Mouse (Mus musculus) left cerebral cortex, postnatal 14 days (tissue): ENCODE measurements around the gene Man1a2. TPM values are rescaled to one million over a fixed set of nuclear protein-coding genes. Genes with fewer than 3 reads are reported as not detected.

Experiments used
- DNase-seq, 2 experiments: peaks; one replicate each; pipeline ENCODE4 v3.0.0; 2021 to 2022; ENCODE audit warnings: low spot score in 2 of 2, mixed read lengths in 1 of 2
- intact Hi-C: fragments of 180-260 bp; cut with DNase I; formaldehyde crosslinking; loops from one replicate; pipeline ENCODE4 v1.15.1; 2025
- long read RNA-seq, 2 experiments: library from polyadenylated mRNA; stranded (forward); transcript quantifications; one replicate each; pipeline ENCODE4 v2.0.0; 2021
- total RNA-seq, 2 experiments: library from RNA; stranded (reverse); gene quantifications; 2 replicates each; pipeline ENCODE4 v1.2.3; 2021

The Man1a2 gene
- total RNA-seq = 100 to 1,000 TPM; 148 TPM
- long read RNA-seq, experiment 1, full-length matches to known transcripts = 7 of 17 reads
- long read RNA-seq, experiment 1, partial matches to known transcripts = 1 of 17 reads
- long read RNA-seq, experiment 1, other reads (novel, unspliced or antisense) = 9 of 17 reads
- long read RNA-seq, experiment 2, full-length matches to known transcripts = 10 of 22 reads
- long read RNA-seq, experiment 2, partial matches to known transcripts = 3 of 22 reads
- long read RNA-seq, experiment 2, other reads (novel, unspliced or antisense) = 9 of 22 reads

DNA sequence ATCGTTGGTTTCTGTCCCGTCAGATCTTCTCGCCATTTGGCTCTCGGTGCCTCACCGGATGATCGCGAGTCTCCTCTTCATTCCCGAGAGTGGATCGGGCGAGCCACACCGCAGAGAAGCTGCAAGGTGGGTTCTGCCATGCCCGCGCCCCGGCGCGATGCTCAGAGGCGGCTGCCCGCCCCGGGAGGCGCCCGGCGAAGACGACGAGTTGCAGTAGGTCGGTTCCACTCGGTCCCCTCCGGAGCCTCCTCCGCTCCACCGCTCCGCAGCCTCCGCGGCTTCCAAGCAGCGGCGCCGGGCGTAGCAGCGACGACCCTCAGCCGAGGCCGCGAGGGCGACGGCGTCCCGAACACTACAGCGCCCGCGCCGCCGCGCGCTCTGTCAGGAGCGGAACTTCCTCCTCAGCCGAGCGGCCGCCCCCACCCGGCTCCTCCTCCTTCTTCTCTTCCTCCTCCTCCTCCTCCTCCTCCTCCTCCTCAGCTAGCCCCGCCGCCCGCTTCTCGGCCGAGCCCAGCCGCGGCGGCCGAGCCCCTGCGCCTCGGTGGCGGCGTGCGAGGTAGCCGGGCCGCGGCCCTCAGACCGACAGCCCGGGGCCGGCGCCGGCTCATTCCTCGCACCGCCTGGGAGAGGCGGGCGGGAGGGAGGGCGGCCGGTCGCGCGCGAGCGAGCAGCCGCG lies at the start of gene Man1a2:
Gene Man1a2 (minus strand): TSS at position 417 of the 676 bp plus-strand sequence.
- peak; percentile 75 to 85 for DNase-seq
- intact Hi-C loops = loop anchor here (10.0 kb wide), 1 partner anchor 110 kb away; no protein-coding TSS in a partner anchor

DNA sequence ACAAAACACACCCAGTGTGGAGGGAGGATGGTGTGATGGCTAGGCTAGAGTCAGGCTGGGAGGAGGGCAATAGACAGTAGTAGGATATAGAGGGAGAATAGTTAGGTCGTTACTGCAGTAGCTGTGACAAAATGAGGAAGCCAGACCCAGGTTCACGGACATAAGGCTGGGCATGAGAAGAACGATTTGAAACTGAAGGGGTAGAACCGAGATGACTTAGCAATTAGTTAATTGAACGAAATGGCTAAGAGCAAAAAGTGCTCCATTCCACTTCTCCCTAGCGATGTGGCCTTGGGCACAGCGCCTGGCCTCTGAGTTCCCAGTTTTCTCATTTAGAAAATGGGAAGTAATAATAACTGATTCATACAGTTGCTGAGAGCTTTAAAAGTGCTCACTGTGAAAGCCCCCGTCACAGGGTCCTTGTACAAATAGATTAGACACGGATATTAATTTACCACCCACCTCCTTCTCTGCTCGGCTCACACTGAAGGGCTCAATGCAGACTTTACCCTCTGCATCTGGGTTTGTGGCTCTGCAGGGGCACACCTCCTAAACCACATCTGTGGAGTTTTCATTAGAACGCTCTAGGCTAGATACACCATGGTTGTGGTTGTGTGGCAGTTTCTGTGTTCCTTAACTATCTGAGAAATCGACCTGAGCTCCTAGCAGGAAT lies 49.3 kb upstream of the Man1a2 start:
- intact Hi-C loops = no loop called here
- DNase-seq = no peak

DNA sequence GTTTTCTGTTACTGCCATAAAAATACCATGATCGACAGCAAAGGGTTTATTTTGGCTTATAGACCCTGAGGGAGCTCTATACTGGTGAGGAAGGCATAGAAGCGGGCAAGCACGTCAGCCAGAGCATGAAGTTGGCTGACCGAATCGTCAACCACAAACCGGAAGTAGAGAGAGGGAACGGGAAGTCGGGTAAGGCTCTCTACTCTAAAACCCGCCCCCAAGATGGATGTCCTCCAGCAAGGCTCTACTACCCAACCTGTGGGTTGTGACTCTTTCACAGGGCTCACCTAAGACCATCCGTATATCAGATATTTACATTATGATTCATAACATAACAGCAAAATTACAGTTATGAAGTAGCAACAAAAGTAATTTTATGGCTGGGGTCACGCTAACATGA lies 46.6 kb upstream of the Man1a2 start:
- intact Hi-C loops = no loop called here
- no peak for DNase-seq

GRCm38 (mm10) chr3:100731347-100731746 lies 46.0 kb upstream of the Man1a2 start:
- DNase-seq = peak in 1 of 2 experiments; percentile 20
- intact Hi-C loops = no loop called here

GRCm38 (mm10) chr3:100728008-100728712 lies 42.9 kb upstream of the Man1a2 start:
- peak in 1 of 2 experiments; percentile 52 for DNase-seq
- intact Hi-C loops = no loop called here

- DNase-seq = no peak
- intact Hi-C loops = no loop called here
Measured at GRCm38 (mm10) chr3:100725960-100726674, 40.8 kb upstream of the Man1a2 start.

DNA sequence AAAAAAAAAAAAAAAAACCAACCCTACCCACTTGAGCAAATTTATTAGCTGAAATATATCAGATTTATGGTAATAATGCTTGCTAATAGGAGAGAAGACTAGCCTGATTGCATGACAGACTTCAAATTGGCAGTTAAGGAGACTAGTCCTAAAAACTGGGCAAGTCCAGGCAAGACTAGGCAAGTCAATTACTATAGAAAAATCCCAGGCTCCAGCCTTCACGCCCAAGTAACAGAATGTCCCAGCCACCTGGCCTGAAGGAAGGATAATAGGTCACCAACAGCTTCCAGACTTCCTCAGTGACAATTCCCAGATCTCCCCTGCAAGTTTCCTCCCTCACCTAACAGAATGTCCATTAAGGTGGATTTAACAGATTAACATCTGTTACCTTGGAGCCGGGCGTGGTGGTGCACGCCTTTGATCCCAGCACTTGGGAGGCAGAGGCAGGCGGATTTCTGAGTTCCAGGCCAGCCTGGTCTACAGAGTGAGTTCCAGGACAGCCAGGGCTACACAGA lies 35.5 kb upstream of the Man1a2 start:
- no peak for DNase-seq
- intact Hi-C loops = no loop called here

GRCm38 (mm10) chr3:100716241-100716640 lies 30.9 kb upstream of the Man1a2 start:
- intact Hi-C loops = no loop called here

GRCm38 (mm10) chr3:100715367-100715766 lies 30.1 kb upstream of the Man1a2 start:
- no peak for DNase-seq
- intact Hi-C loops = no loop called here

More at GRCm38 (mm10) chr3:100716241-100716640, 30.9 kb upstream of the Man1a2 start:
- no peak for DNase-seq

- no peak for DNase-seq
- intact Hi-C loops = no loop called here
Measured at GRCm38 (mm10) chr3:100713142-100714005, 28.1 kb upstream of the Man1a2 start.

DNA sequence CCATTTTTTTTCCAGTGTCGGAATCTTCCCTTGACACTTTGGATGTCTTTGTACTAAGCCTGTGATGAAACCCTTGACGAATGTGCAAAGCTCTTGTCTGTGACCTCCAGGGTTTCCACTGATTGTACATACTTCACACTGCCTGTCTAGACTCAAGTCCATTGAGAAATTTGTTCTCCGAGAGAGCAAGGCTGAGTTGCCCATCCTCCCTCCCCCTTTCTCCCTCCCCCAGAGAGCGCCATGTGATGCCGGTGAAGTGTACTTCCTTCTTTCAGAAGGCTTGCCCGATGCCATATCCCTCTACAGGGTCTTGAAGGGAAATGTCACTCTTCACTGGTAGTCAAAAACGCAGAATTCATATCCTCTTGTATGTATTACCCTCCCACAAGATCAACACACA lies 26.8 kb upstream of the Man1a2 start:
- DNase-seq = no peak
- intact Hi-C loops = no loop called here

DNA sequence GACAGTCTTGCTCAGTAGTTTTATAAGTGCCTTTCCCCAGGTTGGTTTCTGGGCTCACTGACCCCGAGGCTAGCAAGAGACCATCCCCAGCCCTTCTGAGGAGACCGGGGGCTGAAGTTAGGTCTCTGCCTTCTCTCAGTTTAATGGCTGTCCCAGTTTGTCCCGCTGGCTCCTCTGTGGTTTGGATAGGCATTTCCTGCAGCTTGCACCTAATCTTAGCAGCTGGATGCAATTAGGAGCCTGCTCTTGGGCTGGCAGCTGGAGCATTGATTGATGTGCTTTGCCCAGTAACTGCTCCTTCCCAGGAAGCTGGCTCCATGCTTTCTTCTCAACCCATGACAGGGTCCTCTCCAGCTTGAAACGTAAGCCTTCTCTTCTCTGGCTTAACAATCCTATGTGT lies 26.2 kb upstream of the Man1a2 start:
- intact Hi-C loops = no loop called here

DNA sequence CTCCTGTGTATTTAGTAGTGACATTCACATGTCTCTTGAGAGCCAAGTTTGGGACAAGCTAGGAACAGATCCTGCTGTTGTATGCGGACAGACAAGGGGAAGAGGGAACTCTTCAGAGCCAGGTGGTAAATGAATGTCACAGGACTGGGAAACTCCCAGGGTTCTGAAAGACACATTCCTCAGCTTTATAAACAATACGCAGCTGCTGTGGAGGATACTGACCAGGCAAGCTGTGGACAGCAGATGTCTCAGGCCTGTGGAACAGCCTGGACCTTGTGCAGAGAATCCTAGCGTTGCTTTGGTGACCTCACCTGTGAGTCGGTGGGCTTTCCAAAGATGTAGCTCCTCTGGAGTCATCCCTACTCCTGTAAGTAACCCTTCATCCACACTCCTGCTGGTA lies 21.8 kb upstream of the Man1a2 start:
- DNase-seq = no peak
- intact Hi-C loops = no loop called here

More for the DNA sequence above, 26.2 kb upstream of the Man1a2 start:
- DNase-seq = no peak

DNA sequence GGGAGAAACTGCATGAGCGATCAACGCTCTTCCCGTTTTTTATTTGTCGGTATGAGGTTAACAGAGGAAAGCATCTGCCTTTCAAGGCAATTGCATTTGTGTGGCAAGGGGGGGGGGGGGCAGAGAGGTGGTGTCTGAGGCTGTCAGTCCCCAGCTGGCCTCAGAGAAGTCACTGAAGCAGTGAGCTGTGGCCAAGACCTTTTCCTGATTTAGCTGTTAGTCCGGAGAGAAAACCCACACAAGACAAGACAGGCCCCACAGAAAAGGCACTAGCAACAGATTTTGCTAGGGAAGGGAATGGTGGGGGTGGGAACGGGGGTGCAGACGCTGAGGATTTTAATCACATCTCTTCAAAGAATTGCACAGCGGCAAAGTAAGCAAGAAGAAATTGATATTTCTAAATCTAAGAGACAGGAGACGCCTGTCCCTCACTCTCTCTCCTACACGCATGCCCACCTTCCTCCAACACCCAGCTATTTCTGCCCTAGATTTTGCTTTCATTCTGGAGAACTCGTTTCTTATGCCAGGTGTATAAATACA lies 19.9 kb upstream of the Man1a2 start:
- peak in 1 of 2 experiments; percentile 34 for DNase-seq
- intact Hi-C loops = no loop called here

- intact Hi-C loops = no loop called here
Measured at GRCm38 (mm10) chr3:100703847-100704644, 18.7 kb upstream of the Man1a2 start.

DNA sequence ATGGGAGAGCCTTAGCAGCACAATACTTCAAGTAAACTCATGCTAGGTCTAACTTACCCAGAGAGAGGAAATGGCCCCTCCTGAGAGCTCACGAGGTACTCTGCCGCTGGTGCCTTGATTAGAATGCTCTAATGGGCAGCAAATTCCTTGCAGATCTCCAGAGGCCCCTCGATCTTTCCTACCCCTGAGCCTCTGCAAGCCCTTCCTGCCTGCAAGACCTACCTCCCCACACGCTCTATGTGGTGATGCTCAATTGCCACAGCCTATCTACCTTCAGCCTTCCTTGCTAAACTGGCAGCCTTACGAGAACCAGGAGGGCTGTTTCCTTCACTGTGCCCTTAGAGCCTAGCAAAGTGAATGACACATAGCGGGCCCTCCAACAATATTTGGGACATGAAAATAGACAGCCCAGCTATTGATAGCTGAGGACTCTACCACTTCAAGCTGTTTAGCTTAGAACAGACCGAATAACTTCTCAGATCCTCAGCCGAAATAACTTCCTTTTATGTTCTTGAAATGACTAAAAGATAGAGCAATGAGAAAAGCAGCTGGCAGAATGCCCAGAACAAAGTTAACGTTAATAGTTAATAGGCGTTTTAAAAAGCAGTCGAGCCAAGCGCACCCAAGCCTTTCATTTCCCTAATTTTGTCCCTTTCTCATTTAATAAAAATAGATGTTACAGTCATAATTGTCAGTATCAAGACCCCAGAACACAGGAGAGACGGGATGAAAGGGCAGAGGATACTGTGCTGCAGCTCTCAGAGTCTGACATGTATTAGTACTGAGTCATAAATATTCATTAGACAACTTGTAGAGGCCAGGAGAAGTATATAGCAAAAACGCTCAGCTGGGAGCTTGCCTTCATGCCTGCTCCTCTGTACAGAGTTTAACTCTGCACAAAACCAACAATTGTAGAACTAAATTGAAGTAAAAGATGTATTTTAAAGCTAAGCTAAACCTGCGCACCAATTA lies 17.9 kb upstream of the Man1a2 start:
- DNase-seq = peak; percentile 34 to 52
- intact Hi-C loops = no loop called here

More at GRCm38 (mm10) chr3:100703847-100704644, 18.7 kb upstream of the Man1a2 start:
- no peak for DNase-seq
